Mouse (Mus musculus) hindbrain, embryonic 14.5 days (tissue): Measurements from ENCODE around the gene Cacna2d2. TPM values are rescaled to one million over a fixed set of nuclear protein-coding genes. Genes with fewer than 3 reads are reported as not detected.

Source experiments
- ATAC-seq: fragments of 200-750 bp; cut with Nextera tagmentation; 2 replicates; pipeline ENCODE4 v1.8.0; 2017; ENCODE audit warnings: moderate number of reproducible peaks, mild to moderate bottlenecking, moderate TSS enrichment, moderate library complexity; ENCODE audit not compliant: low FRiP score
- DNase-seq: peaks from one replicate; pipeline ENCODE4 v3.0.0-alpha.2; 2015; ENCODE audit warnings: low spot score
- H3K27ac ChIP-seq: fragments of 300-500 bp; sonication (generic); 2 replicates; pipeline ENCODE4 v1.5.1; 2014; ENCODE audit warnings: mild to moderate bottlenecking, moderate library complexity
- H3K27me3 ChIP-seq: fragments of 300-500 bp; sonication (generic); 2 replicates; pipeline ENCODE4 v1.6.1; 2014; ENCODE audit warnings: mild to moderate bottlenecking, low read length, mixed read lengths; ENCODE audit not compliant: control insufficient read depth, insufficient read depth
- H3K36me3 ChIP-seq: fragments of 300-500 bp; sonication (generic); replicated peaks from 2 replicates; pipeline ENCODE4 v1.6.1; 2014; ENCODE audit not compliant: control insufficient read depth, insufficient read depth
- H3K4me1 ChIP-seq: fragments of 300-500 bp; sonication (generic); replicated peaks from 2 replicates; pipeline ENCODE4 v1.6.1; 2014; ENCODE audit warnings: antibody characterized with exemption, low read length, mixed read lengths; ENCODE audit not compliant: control insufficient read depth, insufficient read depth
- H3K4me2 ChIP-seq: fragments of 300-500 bp; sonication (generic); replicated peaks from 2 replicates; pipeline ENCODE4 v1.6.1; 2014; ENCODE audit warnings: mild to moderate bottlenecking, moderate library complexity
- H3K4me3 ChIP-seq: fragments of 300-500 bp; sonication (generic); replicated peaks from 2 replicates; pipeline ENCODE4 v1.5.1; 2014; ENCODE audit warnings: mild to moderate bottlenecking, low read length
- H3K9ac ChIP-seq: fragments of 300-500 bp; sonication (generic); 2 replicates; pipeline ENCODE4 v1.6.1; 2014
- H3K9me3 ChIP-seq: fragments of 300-500 bp; sonication (generic); 2 replicates; pipeline ENCODE4 v1.6.1; 2016; ENCODE audit warnings: low read length; ENCODE audit not compliant: control insufficient read depth
- WGBS: fragments of 180-500 bp; shearing (Covaris S2); extraction: QIAGEN DNeasy Blood & Tissue Kit; methylation state at CpG from one replicate; pipeline ENCODE4 v1.1.7; 2014; 5-methylcytosine and 5-hydroxymethylcytosine counted together
- polyA plus RNA-seq: library from polyadenylated mRNA; unstranded; fragments of >200 nt; fragmentation: Nextera tagmentation; extraction: Ambion mirVana; gene quantifications from 2 replicates; pipeline ENCODE4 v1.2.1, GENCODE M21; 2014

Gene Cacna2d2
- polyA plus RNA-seq, 1 experiment from 2014 or later, result 7.7 TPM

DNA sequence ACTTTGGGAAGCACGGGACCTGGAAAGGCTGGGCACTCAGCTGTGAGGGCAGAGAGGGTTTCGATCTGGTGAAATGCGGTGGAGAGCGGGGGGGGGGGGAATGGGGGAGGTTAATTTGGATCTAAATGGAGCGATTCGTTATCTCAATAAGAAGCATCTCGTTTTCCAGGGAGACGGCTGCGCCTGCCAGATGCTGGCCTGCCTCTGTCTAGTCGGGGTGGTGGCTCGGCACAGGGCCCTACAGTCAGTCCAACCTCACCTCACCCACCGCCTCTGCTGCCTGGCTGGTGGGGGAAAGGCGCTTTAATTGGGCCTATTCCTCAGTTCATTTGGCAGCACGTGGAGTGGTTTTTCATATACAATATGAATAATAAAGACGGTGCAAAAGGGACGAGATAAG lies 81.9 kb downstream of the Cacna2d2 start:
- Histone ChIP-seq H3K27me3 (no peaks in the 10 kb centered on the region), H3K4me1 (peaks cover 63% of the 10 kb centered on the region), H3K9ac (0 out of 2 replicates have a peak overlapping the region, but pooled peaks have one; percentile 2), H3K4me3 (no peak overlapping the region), H3K4me2 (no peak overlapping the region), H3K9me3 (no peaks in the 10 kb centered on the region), H3K27ac (peak overlapping the region; percentile 80), H3K36me3 (no peaks in the 10 kb centered on the region)
- ATAC-seq, result no peak
- WGBS, result 13% methylated on average over 16 of the region's 16 CpGs
- DNase-seq, result no peak

- H3K27me3 ChIP-seq, result no peaks in the 10 kb centered on the region
- no peaks in the 10 kb centered on the region for H3K36me3 ChIP-seq
- H3K4me2 ChIP-seq, result no peak overlapping the region
- no peak for ATAC-seq
- peaks cover 68% of the 10 kb centered on the region for H3K4me1 ChIP-seq
- no peak overlapping the region for H3K4me3 ChIP-seq
- H3K9me3 ChIP-seq, result no peaks in the 10 kb centered on the region
- no peak overlapping the region for H3K9ac ChIP-seq
- 87% methylated on average over 9 of the region's 9 CpGs for WGBS
- peak overlapping the region; percentile 80 for H3K27ac ChIP-seq
- no peak for DNase-seq
Measured at GRCm38 (mm10) chr9:107482004-107482403, 82.6 kb downstream of the Cacna2d2 start.

- Histone ChIP-seq H3K36me3 (no peaks in the 10 kb centered on the region), H3K4me3 (no peak overlapping the region), H3K9ac (no peak overlapping the region), H3K4me1 (peaks cover 67% of the 10 kb centered on the region), H3K4me2 (no peak overlapping the region), H3K27ac (no peak overlapping the region), H3K27me3 (no peaks in the 10 kb centered on the region), H3K9me3 (no peaks in the 10 kb centered on the region)
- WGBS, result 91% methylated on average over 4 of the region's 4 CpGs
- DNase-seq (no peak), ATAC-seq (no peak)
Measured at GRCm38 (mm10) chr9:107482770-107483169, 83.4 kb downstream of the Cacna2d2 start.

- WGBS, result 93% methylated on average over 5 of the region's 5 CpGs
- ATAC-seq (no peak), DNase-seq (no peak)
- H3K9ac ChIP-seq, result no peak overlapping the region
- H3K27ac ChIP-seq, result peak overlapping the region; percentile 83
- H3K4me3 ChIP-seq, result no peak overlapping the region
- H3K4me1 ChIP-seq, result peaks cover 63% of the 10 kb centered on the region
- H3K4me2 ChIP-seq, result no peak overlapping the region
- no peaks in the 10 kb centered on the region for H3K27me3 ChIP-seq
- no peaks in the 10 kb centered on the region for H3K36me3 ChIP-seq
- H3K9me3 ChIP-seq, result no peaks in the 10 kb centered on the region
Measured at GRCm38 (mm10) chr9:107483714-107484113, 84.3 kb downstream of the Cacna2d2 start.

DNA sequence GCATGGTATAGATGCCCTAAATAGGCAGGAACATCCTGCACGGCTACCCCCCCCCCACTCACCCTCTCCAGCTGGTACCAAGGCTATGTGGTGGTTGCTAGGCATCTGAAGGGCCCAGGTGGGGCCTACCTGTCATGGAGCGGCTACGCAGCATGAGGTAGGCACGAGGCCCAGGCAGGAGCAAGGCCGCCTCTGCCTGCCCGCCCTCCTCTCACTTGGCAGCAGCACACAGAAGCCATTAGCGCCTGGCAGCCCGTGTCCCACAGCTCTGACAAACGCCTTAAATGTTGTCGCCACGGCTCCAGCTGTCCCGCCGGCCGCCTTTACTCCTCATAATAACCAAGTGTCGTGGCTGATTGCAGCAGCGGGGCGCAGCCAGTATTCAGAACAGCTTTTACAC lies 84.9 kb downstream of the Cacna2d2 start:
- Histone ChIP-seq H3K27me3 (no peaks in the 10 kb centered on the region), H3K4me1 (peaks cover 57% of the 10 kb centered on the region), H3K4me3 (no peak overlapping the region), H3K36me3 (no peaks in the 10 kb centered on the region), H3K27ac (peak overlapping the region; percentile 83), H3K4me2 (no peak overlapping the region), H3K9me3 (no peaks in the 10 kb centered on the region), H3K9ac (no peak overlapping the region)
- ATAC-seq, result peak; percentile 73
- DNase-seq, result peak; percentile 78
- whole genome bisulfite sequencing, result 35% methylated on average over 17 of the region's 17 CpGs

GRCm38 (mm10) chr9:107484766-107485165 lies 85.4 kb downstream of the Cacna2d2 start:
- WGBS, result 58% methylated on average over 6 of the region's 6 CpGs
- peaks cover 53% of the 10 kb centered on the region for H3K4me1 ChIP-seq
- no peaks in the 10 kb centered on the region for H3K36me3 ChIP-seq
- H3K9ac ChIP-seq, result no peak overlapping the region
- DNase-seq (no peak), ATAC-seq (no peak)
- H3K27ac ChIP-seq, result peak overlapping the region; percentile 83
- H3K9me3 ChIP-seq, result no peaks in the 10 kb centered on the region
- no peak overlapping the region for H3K4me2 ChIP-seq
- no peak overlapping the region for H3K4me3 ChIP-seq
- H3K27me3 ChIP-seq, result no peaks in the 10 kb centered on the region

DNA sequence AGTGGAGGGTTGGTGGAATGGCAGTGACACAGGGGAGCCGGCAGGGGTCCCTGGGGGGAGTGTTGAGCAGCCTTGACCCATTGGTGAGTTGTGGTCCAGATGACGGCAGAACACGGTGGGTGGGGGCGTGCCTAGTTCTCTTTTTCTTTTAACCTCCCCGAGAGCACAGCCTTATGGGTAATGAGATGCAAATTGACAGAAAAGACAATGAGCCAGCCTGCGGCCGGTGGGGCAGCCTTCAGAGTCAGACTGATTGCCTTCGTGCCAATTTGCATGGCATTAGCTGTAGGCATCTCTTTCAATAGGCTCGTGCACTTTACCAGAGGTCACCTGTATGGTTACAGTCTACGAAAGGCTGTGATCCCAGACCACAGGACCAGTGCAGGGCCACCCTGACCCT lies 86.7 kb downstream of the Cacna2d2 start:
- peak overlapping the region; percentile 83 for H3K27ac ChIP-seq
- DNase-seq (no peak), ATAC-seq (no peak)

GRCm38 (mm10) chr9:107486507-107487225 lies 87.3 kb downstream of the Cacna2d2 start:
- Histone ChIP-seq H3K4me2 (no peak overlapping the region), H3K4me1 (peaks cover 37% of the 10 kb centered on the region), H3K9ac (no peak overlapping the region), H3K9me3 (no peaks in the 10 kb centered on the region), H3K27ac (peak overlapping the region; percentile 83; the same call in 1 of the 2 replicates), H3K36me3 (no peaks in the 10 kb centered on the region), H3K27me3 (no peaks in the 10 kb centered on the region), H3K4me3 (no peak overlapping the region)
- 60% methylated on average over 6 of the region's 6 CpGs for WGBS
- DNase-seq (no peak), ATAC-seq (no peak)

More for the DNA sequence above, 86.7 kb downstream of the Cacna2d2 start:
- WGBS, result 19% methylated on average over 10 of the region's 10 CpGs
- H3K4me1 ChIP-seq, result peaks cover 39% of the 10 kb centered on the region
- H3K4me2 ChIP-seq, result no peak overlapping the region
- H3K36me3 ChIP-seq, result no peaks in the 10 kb centered on the region
- H3K27me3 ChIP-seq, result no peaks in the 10 kb centered on the region
- H3K4me3 ChIP-seq, result no peak overlapping the region
- no peaks in the 10 kb centered on the region for H3K9me3 ChIP-seq
- no peak overlapping the region for H3K9ac ChIP-seq

- no peaks in the 10 kb centered on the region for H3K9me3 ChIP-seq
- no peak overlapping the region for H3K4me3 ChIP-seq
- DNase-seq, result no peak
- no peak overlapping the region for H3K4me2 ChIP-seq
- 55% methylated on average over 8 of the region's 8 CpGs for WGBS
- no peaks in the 10 kb centered on the region for H3K27me3 ChIP-seq
- no peak overlapping the region for H3K9ac ChIP-seq
- no peak overlapping the region for H3K27ac ChIP-seq
- no peaks in the 10 kb centered on the region for H3K36me3 ChIP-seq
- ATAC-seq, result no peak
- H3K4me1 ChIP-seq, result peaks cover 31% of the 10 kb centered on the region
Measured at GRCm38 (mm10) chr9:107490146-107490545, 90.7 kb downstream of the Cacna2d2 start.
